Mouse (Mus musculus) forebrain, embryonic 12.5 days (tissue): ENCODE results near the gene Nrxn2. TPM values are rescaled to one million over a fixed set of nuclear protein-coding genes. Genes with fewer than 3 reads are reported as not detected.

Source experiments
- ATAC-seq: fragments of 200-750 bp; cut with Nextera tagmentation; 2 replicates; pipeline ENCODE4 v1.8.0; 2017; ENCODE audit warnings: moderate TSS enrichment; ENCODE audit not compliant: low FRiP score
- H3K27ac ChIP-seq: fragments of 300-500 bp; sonication (generic); 2 replicates; pipeline ENCODE4 v1.5.1; 2016; ENCODE audit warnings: mild to moderate bottlenecking
- H3K27me3 ChIP-seq: fragments of 300-500 bp; sonication (generic); 2 replicates; pipeline ENCODE4 v1.6.1; 2016; ENCODE audit warnings: mild to moderate bottlenecking
- H3K36me3 ChIP-seq: fragments of 300-500 bp; sonication (generic); replicated peaks from 2 replicates; pipeline ENCODE4 v1.6.1; 2016; ENCODE audit warnings: mild to moderate bottlenecking
- H3K4me1 ChIP-seq: fragments of 300-500 bp; sonication (generic); 2 replicates; pipeline ENCODE4 v1.6.1; 2016
- H3K4me2 ChIP-seq: fragments of 300-500 bp; sonication (generic); 2 replicates; pipeline ENCODE4 v1.6.1; 2016; ENCODE audit warnings: mild to moderate bottlenecking, moderate library complexity
- H3K4me3 ChIP-seq: fragments of 300-500 bp; sonication (generic); replicated peaks from 2 replicates; pipeline ENCODE4 v1.5.1; 2016; ENCODE audit warnings: mild to moderate bottlenecking
- H3K9ac ChIP-seq: fragments of 300-500 bp; sonication (generic); 2 replicates; pipeline ENCODE4 v1.6.1; 2016; ENCODE audit warnings: mild to moderate bottlenecking
- H3K9me3 ChIP-seq: fragments of 300-500 bp; sonication (generic); 2 replicates; pipeline ENCODE4 v1.6.1; 2016
- WGBS: fragments of 180-500 bp; shearing (Covaris S2); methylation state at CpG from one replicate; pipeline ENCODE4 v1.1.7; 2016; 5-methylcytosine and 5-hydroxymethylcytosine counted together
- polyA plus RNA-seq: library from polyadenylated mRNA; unstranded; fragments of >200 nt; fragmentation: Nextera tagmentation; extraction: Ambion mirVana; gene quantifications from 2 replicates; pipeline ENCODE4 v1.2.1, GENCODE M21; 2016

The Nrxn2 gene
- polyA plus RNA-seq, 1 experiment from 2014 or later, result 17.1 TPM

DNA sequence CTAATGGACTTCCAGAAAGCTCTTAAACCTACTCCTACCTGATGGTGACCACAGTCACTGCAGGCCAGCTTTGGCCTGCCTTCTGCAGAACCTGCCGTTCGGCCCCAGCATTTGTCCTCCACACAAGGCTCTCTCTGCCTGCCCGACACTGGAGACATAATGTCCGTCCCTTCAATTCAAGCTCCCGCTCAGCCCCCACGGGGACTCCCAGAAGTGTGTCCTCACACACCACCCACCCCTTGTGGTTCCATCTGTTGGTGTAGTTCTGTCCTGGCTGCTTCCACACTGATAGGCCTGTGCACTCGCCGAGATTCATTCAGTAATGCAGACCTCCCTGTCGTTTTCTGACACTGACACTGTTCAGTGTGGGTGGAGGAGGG, 2.7 kb downstream of the Nrxn2 start:
- Histone ChIP-seq H3K9ac (0 out of 2 replicates have a peak overlapping the region, but pooled peaks have one; percentile 84), H3K4me3 (no peak overlapping the region; the same call in 1 of the 2 replicates), H3K27ac (no peak overlapping the region), H3K27me3 (peaks cover 56% of the 10 kb centered on the region), H3K4me2 (peak overlapping the region; percentile 94; the same call in 1 of the 2 replicates), H3K36me3 (no peaks in the 10 kb centered on the region), H3K4me1 (peaks cover 94% of the 10 kb centered on the region), H3K9me3 (no peaks in the 10 kb centered on the region)
- ATAC-seq, result no peak
- WGBS, result 78% methylated on average over 9 of the region's 9 CpGs

DNA sequence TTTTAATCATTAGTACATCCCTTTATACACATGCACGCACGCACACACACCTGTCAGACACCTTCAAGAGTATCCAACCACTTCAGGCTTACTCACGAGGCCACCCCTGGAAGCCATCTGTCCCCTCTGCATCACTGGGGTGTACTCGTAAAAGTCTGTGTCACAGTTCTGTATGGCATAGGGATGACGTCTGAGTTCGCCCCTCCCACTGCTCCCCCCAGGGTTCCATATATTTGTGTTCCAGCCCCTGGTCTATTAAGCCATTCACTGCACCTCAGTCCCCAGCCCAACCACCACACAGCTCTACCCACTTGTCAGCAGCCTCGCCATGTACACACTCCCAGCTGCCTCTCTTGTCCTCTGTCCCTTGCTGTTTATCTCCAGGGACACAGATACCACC, 3.5 kb downstream of the Nrxn2 start:
- no peak for ATAC-seq
- Histone ChIP-seq H3K36me3 (no peaks in the 10 kb centered on the region), H3K9ac (no peak overlapping the region), H3K4me2 (no peak overlapping the region), H3K27ac (no peak overlapping the region), H3K9me3 (no peaks in the 10 kb centered on the region), H3K27me3 (peaks cover 64% of the 10 kb centered on the region), H3K4me3 (no peak overlapping the region), H3K4me1 (peaks cover 93% of the 10 kb centered on the region)
- WGBS, result 71% methylated on average over 7 of the region's 7 CpGs

DNA sequence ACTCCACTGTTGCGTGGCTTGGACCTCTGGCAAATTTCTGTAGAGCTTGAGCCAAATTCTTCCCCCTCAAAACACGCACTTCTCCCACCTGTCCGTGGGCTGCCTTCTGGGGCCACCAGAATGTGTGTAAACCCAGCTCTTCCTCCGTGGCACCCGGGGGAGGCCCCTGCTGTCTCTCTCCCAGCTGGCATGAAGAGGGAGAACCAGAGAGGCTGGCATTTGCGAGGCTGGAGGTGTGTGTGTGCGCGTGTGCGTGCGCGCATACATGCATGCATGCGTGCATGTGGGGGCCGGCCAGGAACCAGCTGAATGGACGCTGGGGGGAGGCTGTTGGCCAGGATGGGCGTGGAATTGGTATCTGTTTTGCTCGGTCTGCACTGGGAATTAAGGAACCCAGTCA, 4.7 kb downstream of the Nrxn2 start:
- Histone ChIP-seq H3K27me3 (peaks cover 76% of the 10 kb centered on the region), H3K36me3 (no peaks in the 10 kb centered on the region), H3K4me3 (no peak overlapping the region), H3K9ac (no peak overlapping the region), H3K27ac (no peak overlapping the region), H3K4me2 (no peak overlapping the region), H3K4me1 (peaks cover 93% of the 10 kb centered on the region), H3K9me3 (no peaks in the 10 kb centered on the region)
- no peak for ATAC-seq
- 88% methylated on average over 16 of the region's 16 CpGs for WGBS

- Histone ChIP-seq H3K4me1 (peaks cover 98% of the 10 kb centered on the region), H3K27me3 (peaks cover 80% of the 10 kb centered on the region)
Observed at GRCm38 (mm10) chr19:6424137-6424881, 5.8 kb downstream of the Nrxn2 start.

DNA sequence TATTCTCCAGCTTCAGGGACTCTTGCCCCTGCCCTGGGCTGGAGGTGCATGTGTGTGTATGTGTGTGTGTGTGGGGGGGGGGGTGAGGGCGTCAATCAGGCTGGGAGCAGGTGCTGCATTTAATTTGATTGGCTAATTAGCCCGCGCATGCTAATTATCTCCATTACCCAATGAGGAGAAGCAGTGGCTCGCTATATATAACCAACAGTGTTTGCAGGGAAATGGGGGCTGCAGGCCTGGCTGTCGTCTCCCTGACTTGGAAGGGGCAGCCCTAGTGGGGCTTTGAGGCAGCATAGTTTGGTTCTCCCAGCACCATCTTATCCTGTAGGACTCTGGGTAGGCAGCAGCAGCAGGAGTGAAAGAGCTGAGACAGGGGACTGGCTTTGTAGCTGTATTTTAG, 7.1 kb downstream of the Nrxn2 start:
- Histone ChIP-seq H3K9me3 (no peaks in the 10 kb centered on the region), H3K27me3 (peaks cover 80% of the 10 kb centered on the region), H3K4me2 (peak overlapping the region; percentile 75), H3K4me1 (peaks cover 96% of the 10 kb centered on the region), H3K4me3 (no peak overlapping the region), H3K36me3 (no peaks in the 10 kb centered on the region), H3K9ac (no peak overlapping the region), H3K27ac (peak overlapping the region; percentile 78)
- 23% methylated on average over 5 of the region's 5 CpGs for WGBS
- ATAC-seq, result peak; percentile 53; the same call in 1 of the 2 replicates

More at GRCm38 (mm10) chr19:6424137-6424881, 5.8 kb downstream of the Nrxn2 start:
- H3K4me2 ChIP-seq, result no peak overlapping the region
- no peak for ATAC-seq
- H3K27ac ChIP-seq, result peak overlapping the region; percentile 71
- no peaks in the 10 kb centered on the region for H3K36me3 ChIP-seq
- no peak overlapping the region for H3K9ac ChIP-seq
- 69% methylated on average over 8 of the region's 8 CpGs for WGBS
- H3K4me3 ChIP-seq, result no peak overlapping the region
- no peaks in the 10 kb centered on the region for H3K9me3 ChIP-seq

GRCm38 (mm10) chr19:6426703-6427500, 8.4 kb downstream of the Nrxn2 start:
- ATAC-seq, result no peak
- peaks cover 83% of the 10 kb centered on the region for H3K4me1 ChIP-seq
- H3K9me3 ChIP-seq, result no peaks in the 10 kb centered on the region
- peak overlapping the region; percentile 56 for H3K27ac ChIP-seq
- no peak overlapping the region for H3K4me3 ChIP-seq
- no peaks in the 10 kb centered on the region for H3K36me3 ChIP-seq
- no peak overlapping the region for H3K9ac ChIP-seq
- 9% methylated on average over 13 of the region's 13 CpGs for WGBS
- H3K4me2 ChIP-seq, result peak overlapping the region; percentile 75
- H3K27me3 ChIP-seq, result peaks cover 77% of the 10 kb centered on the region

DNA sequence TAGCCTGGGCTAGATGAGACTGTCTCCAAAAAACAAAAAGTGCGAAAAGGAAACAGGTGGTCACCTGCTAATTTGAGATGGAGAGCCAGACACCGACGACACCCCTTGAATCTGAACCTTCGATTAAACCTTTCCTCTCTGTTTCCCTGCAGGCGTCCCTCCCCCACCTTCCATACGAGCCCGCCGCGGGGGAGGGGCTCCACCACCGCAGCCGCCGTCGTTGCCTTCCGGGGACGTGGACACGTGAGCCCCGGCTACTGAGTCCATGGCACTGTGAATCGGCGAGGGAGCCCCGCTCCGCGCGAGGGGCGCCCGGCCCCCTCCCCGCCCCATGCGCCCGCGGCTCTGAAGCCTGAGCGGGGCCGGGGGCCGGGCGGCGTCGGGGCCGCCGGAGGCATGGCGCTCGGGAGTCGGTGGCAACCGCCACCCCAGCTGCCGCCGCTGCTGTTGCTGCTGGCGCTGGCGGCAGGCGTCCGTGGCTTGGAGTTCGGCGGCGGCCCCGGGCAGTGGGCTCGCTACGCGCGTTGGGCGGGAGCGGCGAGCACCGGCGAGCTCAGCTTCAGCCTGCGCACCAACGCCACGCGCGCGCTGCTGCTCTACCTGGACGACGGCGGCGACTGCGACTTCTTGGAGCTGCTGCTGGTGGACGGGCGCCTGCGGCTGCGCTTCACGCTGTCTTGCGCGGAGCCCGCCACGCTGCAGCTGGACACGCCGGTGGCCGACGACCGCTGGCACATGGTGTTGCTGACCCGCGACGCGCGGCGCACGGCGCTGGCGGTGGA, 9.3 kb downstream of the Nrxn2 start:
- Histone ChIP-seq H3K27ac (0 out of 2 replicates have a peak overlapping the region, but pooled peaks have one; percentile 56), H3K27me3 (peaks cover 71% of the 10 kb centered on the region), H3K4me1 (peaks cover 74% of the 10 kb centered on the region), H3K36me3 (no peaks in the 10 kb centered on the region), H3K4me3 (peak overlapping the region; percentile 41), H3K9me3 (no peaks in the 10 kb centered on the region), H3K9ac (peak overlapping the region; percentile 56), H3K4me2 (peak overlapping the region; percentile 75)
- ATAC-seq, result peak; percentile 25; the same call in 1 of the 2 replicates
- 1% methylated on average over 79 of the region's 94 CpGs for WGBS

- H3K27ac ChIP-seq, result 0 out of 2 replicates have a peak overlapping the region, but pooled peaks have one; percentile 31
- peak; percentile 57 for ATAC-seq
- peak overlapping the region; percentile 56 for H3K9ac ChIP-seq
- H3K27me3 ChIP-seq, result peaks cover 67% of the 10 kb centered on the region
- H3K4me3 ChIP-seq, result peak overlapping the region; percentile 41
- H3K9me3 ChIP-seq, result no peaks in the 10 kb centered on the region
- H3K4me1 ChIP-seq, result peaks cover 70% of the 10 kb centered on the region
- H3K4me2 ChIP-seq, result peak overlapping the region; percentile 75
- WGBS, result under 1% methylated on average over 60 of the region's 60 CpGs
- no peaks in the 10 kb centered on the region for H3K36me3 ChIP-seq
Observed at GRCm38 (mm10) chr19:6428501-6429200, 10.1 kb downstream of the Nrxn2 start.

- Histone ChIP-seq H3K9me3 (no peaks in the 10 kb centered on the region), H3K9ac (no peak overlapping the region), H3K27me3 (peaks cover 6% of the 10 kb centered on the region), H3K4me1 (peaks cover 55% of the 10 kb centered on the region), H3K27ac (0 out of 2 replicates have a peak overlapping the region, but pooled peaks have one; percentile 4), H3K36me3 (no peaks in the 10 kb centered on the region), H3K4me3 (no peak overlapping the region), H3K4me2 (no peak overlapping the region)
- WGBS, result 81% methylated on average over 10 of the region's 10 CpGs
- no peak for ATAC-seq
Observed at GRCm38 (mm10) chr19:6443016-6443415, 24.5 kb downstream of the Nrxn2 start.

DNA sequence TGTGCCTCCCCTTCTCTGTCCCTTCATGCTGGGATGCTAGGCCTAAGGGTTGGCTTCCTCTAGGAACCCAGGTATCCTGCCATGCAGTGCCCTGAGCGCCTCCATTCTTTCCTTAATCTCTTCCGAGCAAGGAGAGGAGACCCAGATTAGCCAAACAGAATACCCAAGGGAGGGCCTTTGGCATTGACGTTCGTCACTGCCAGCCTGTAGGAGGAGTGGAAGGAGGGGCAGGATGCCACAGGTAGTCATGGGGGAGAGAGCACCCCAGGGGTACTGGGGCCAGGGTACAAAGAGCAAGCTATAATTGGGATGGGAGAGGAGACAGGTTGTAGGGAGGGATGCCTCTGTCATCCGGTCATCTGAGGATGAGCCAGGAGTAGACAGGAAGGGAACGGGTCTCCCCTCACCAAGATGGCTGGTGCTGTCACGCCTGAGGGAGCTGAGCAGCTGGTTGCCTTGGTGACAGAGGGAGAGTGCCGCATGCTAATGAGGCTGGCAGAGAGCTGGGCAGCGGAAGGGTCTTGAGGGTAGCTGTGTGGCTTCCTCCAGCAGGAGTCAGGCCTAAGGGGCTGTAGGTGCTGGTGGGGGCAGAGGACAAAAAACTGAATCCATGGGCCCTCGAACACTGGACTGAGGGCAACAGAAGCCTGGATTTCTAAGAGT, 27.4 kb downstream of the Nrxn2 start:
- Histone ChIP-seq H3K9me3 (no peaks in the 10 kb centered on the region), H3K4me2 (peak overlapping the region; percentile 40), H3K9ac (no peak overlapping the region), H3K4me3 (no peak overlapping the region; the same call in 1 of the 2 replicates), H3K4me1 (peaks cover 64% of the 10 kb centered on the region), H3K36me3 (no peaks in the 10 kb centered on the region), H3K27ac (peak overlapping the region; percentile 80), H3K27me3 (peaks cover 13% of the 10 kb centered on the region)
- 3% methylated on average over 10 of the region's 10 CpGs for WGBS
- peak; percentile 93 for ATAC-seq
